In the genomic region with DNA sequence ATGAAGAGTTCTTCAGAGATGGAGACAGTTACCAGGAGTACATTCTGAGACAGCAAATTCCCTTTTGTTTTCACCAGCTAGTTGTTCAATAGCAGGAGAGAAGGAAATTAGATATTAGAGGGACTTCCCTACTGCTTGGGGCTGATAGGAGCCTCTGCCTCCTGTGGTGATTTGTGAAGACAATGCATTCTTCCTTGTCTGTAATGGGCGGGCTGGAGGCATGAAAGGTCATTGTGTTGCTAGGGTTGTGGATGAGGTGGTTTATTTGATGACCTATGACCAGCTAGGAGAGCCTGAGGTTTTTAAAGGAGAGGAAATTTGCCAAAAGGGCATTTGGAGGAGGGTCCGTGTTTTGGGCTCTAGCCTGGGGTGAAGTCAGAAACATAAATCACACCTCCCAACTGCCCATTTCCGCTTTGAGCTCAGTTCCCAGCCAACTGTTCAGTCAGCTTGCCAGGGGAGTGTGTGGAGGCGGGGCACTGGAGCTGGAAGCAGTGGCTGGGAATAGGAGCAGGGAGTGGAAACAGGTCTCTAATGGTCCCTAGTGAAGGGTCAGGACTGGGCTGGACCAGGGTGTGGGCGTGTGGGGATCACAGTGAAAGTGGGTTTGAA, we compare ENCODE assay signal across 9 mouse cellular contexts. TPM values are rescaled to one million over a fixed set of nuclear protein-coding genes. Genes with fewer than 3 reads are reported as not detected.
A peak's percentile ranks its signal among the peaks of the same experiment; 100 is the strongest.
DNase-seq lines count a peak whose midpoint lies in the region; ATAC-seq and TF ChIP-seq lines count a peak whose summit lies in the region.
"Had no signal": no experiment of that assay in that cellular context is flagged by ENCODE, and none has a peak within 500 bp of the region (broad histone marks: within the 10 kb centered on the region; RNA-seq: fewer than 3 reads in every experiment).

No protein-coding gene starts in this region.

- 27% methylated on average over 5 of the region's 5 CpGs for WGBS in embryonic facial prominence, embryonic 14.5 days
- WGBS in liver, embryonic 14.5 days (ENCODE audit: insufficient replicate concordance): 17% methylated on average over 5 of the region's 5 CpGs

- H3K27me3 ChIP-seq in embryonic facial prominence, embryonic 14.5 days (replicated peaks; ENCODE audit: control insufficient read depth, insufficient read depth, low read length): no peaks in the 10 kb centered on the region
- H3K27me3 ChIP-seq in liver, embryonic 14.5 days (ENCODE audit: control insufficient read depth, insufficient read depth, low read length): no peaks in the 10 kb centered on the region

- 0 out of 2 replicates have a peak overlapping the region, but pooled peaks have one; percentile 12 for H3K27ac ChIP-seq in embryonic facial prominence, embryonic 14.5 days (replicated peaks; ENCODE audit: low read depth, low read length)
- H3K27ac ChIP-seq in liver, embryonic 14.5 days: no peak overlapping the region
- H3K27ac ChIP-seq in layer of hippocampus, adult 2 months: no peak overlapping the region

- no peak for TF ChIP-seq CTCF in liver, embryonic 14.5 days (IDR thresholded peaks at IDR 0.05; ENCODE audit: low read depth)
- TF ChIP-seq CTCF in layer of hippocampus, adult 2 months (conservative IDR thresholded peaks at IDR 0.05): no peak

- peak; percentile 81 for DNase-seq in ZHBTc4 (ENCODE audit: low read depth, low spot score)
- peak; percentile 37 for DNase-seq in embryonic facial prominence, embryonic 14.5 days (ENCODE audit: low spot score)
- peak; percentile 69 for DNase-seq in heart, postnatal 25 days (ENCODE audit: low spot score)
- DNase-seq in liver, embryonic 14.5 days (ENCODE audit: low read depth in 3 of 3, low spot score in 3 of 3): no peak
- DNase-seq in neural tube, embryonic 10.5 days (ENCODE audit: extremely low spot score, low spot score): no peak
- no peak for DNase-seq in layer of hippocampus, adult 2 months (ENCODE audit: low spot score in 2 of 2)

- peaks cover 11% of the 10 kb centered on the region; the same call in 1 of the 2 replicates for H3K4me1 ChIP-seq in embryonic facial prominence, embryonic 14.5 days (ENCODE audit: control insufficient read depth, insufficient read depth, low read length)
- H3K4me1 ChIP-seq in liver, embryonic 14.5 days (replicated peaks; ENCODE audit: control insufficient read depth in 2 of 2, insufficient read depth in 2 of 2, low read length in 1 of 2): 0 out of 4 replicates have a peak, but pooled peaks cover 0 to 2% of the 10 kb centered on the region in 2 experiments

- no peak overlapping the region for H3K9ac ChIP-seq in embryonic facial prominence, embryonic 14.5 days (ENCODE audit: low read depth, low read length)
- H3K9ac ChIP-seq in liver, embryonic 14.5 days (replicated peaks): no peak overlapping the region

- H3K36me3 ChIP-seq in embryonic facial prominence, embryonic 14.5 days (ENCODE audit: control insufficient read depth, insufficient read depth, low read length): no peaks in the 10 kb centered on the region
- no peaks in the 10 kb centered on the region for H3K36me3 ChIP-seq in liver, embryonic 14.5 days (replicated peaks; ENCODE audit: control insufficient read depth, insufficient read depth, low read depth)

- intact Hi-C loops in heart, postnatal 25 days (cut with DNase I): no loop called here

- TF ChIP-seq EP300 in liver, embryonic 14.5 days (IDR thresholded peaks at IDR 0.05; ENCODE audit: low read depth): no peak

- no peaks in the 10 kb centered on the region for H3K9me3 ChIP-seq in embryonic facial prominence, embryonic 14.5 days (ENCODE audit: control insufficient read depth, low read length)
- H3K9me3 ChIP-seq in liver, embryonic 14.5 days (ENCODE audit: control insufficient read depth, low read length): no peaks in the 10 kb centered on the region

- ATAC-seq in embryonic facial prominence, embryonic 14.5 days (ENCODE audit: low read depth): no peak
- ATAC-seq in liver, embryonic 14.5 days (ENCODE audit: insufficient read depth): peak; percentile 31; the same call in 1 of the 2 replicates
- no peak; the same call in 1 of the 2 replicates for ATAC-seq in megakaryocyte progenitor cell, adult 5-6 weeks (replicated peaks; ENCODE audit: poor library complexity)
- ATAC-seq in inflammation-experienced regulatory T-cells, adult 6 months: no peak

- no peak overlapping the region for H3K4me2 ChIP-seq in embryonic facial prominence, embryonic 14.5 days (ENCODE audit: low read depth, low read length)
- no peak overlapping the region for H3K4me2 ChIP-seq in liver, embryonic 14.5 days (ENCODE audit: low read depth)

- no peak overlapping the region for H3K4me3 ChIP-seq in embryonic facial prominence, embryonic 14.5 days (ENCODE audit: low read depth, low read length)
- H3K4me3 ChIP-seq in liver, embryonic 14.5 days (ENCODE audit: insufficient read depth in 1 of 2, low read depth in 2 of 2, low read length in 2 of 2): no peak overlapping the region
- H3K4me3 ChIP-seq in layer of hippocampus, adult 2 months: no peak overlapping the region

RNA-seq across cellular contexts. Expression of a gene that starts 16.3 kb away (rescaled TPM):
- 63.4 TPM in 2 replicates for polyA plus RNA-seq in embryonic facial prominence, embryonic 14.5 days (2014; fragmentation: Nextera tagmentation; extraction: Ambion mirVana)
- total RNA-seq in heart, postnatal 25 days (2021): 10 to 100 TPM; 48.1 to 48.2 TPM
- 8.4 and 9.3 TPM in 2 replicates for polyA plus RNA-seq in liver, embryonic 14.5 days (2012; rRNA removed)
- polyA plus RNA-seq in liver, embryonic 14.5 days (2014; fragmentation: Nextera tagmentation; extraction: Ambion mirVana): 9.9 and 12.5 TPM in 2 replicates
- total RNA-seq in megakaryocyte progenitor cell, adult 5-6 weeks (2015): 16.4 and 17.3 TPM in 2 replicates
- 8.4 and 10.5 TPM in 2 replicates for total RNA-seq in megakaryocyte progenitor cell, adult 5-6 weeks (2017)
- total RNA-seq in layer of hippocampus, adult 2 months (2021): 1 to 10 TPM; 1.2 to 2.1 TPM
- polyA plus RNA-seq in inflammation-experienced regulatory T-cells, adult 6 months (2017; shearing (Covaris generic)): 1 to 10 TPM in 2 of 3 experiments, under 1 TPM in 1; 0.74 to 1.8 (median 1.5) TPM

RNA-seq across cellular contexts. Expression of a gene that starts 43.0 kb away (rescaled TPM):
- polyA plus RNA-seq in embryonic facial prominence, embryonic 14.5 days (2014; fragmentation: Nextera tagmentation; extraction: Ambion mirVana): 18.4 and 19.0 TPM in 2 replicates
- 10 to 100 TPM; 12.5 to 13.7 TPM for total RNA-seq in heart, postnatal 25 days (2021)
- polyA plus RNA-seq in liver, embryonic 14.5 days (2012; rRNA removed): 4.9 and 5.6 TPM in 2 replicates
- 4.7 and 6.2 TPM in 2 replicates for polyA plus RNA-seq in liver, embryonic 14.5 days (2014; fragmentation: Nextera tagmentation; extraction: Ambion mirVana)
- total RNA-seq in megakaryocyte progenitor cell, adult 5-6 weeks (2015): 11.5 and 12.4 TPM in 2 replicates
- 2.0 and 3.2 TPM in 2 replicates for total RNA-seq in megakaryocyte progenitor cell, adult 5-6 weeks (2017)
- 10 to 100 TPM; 40.8 to 42.2 TPM for total RNA-seq in layer of hippocampus, adult 2 months (2021)
- not detected for polyA plus RNA-seq in inflammation-experienced regulatory T-cells, adult 6 months (2017; shearing (Covaris generic))

RNA-seq across cellular contexts. Expression of a gene that starts 47.4 kb away (rescaled TPM):
- not detected in 2 replicates for polyA plus RNA-seq in embryonic facial prominence, embryonic 14.5 days (2014; fragmentation: Nextera tagmentation; extraction: Ambion mirVana)
- total RNA-seq in heart, postnatal 25 days (2021): not detected
- polyA plus RNA-seq in liver, embryonic 14.5 days (2012; rRNA removed): not detected in 2 replicates
- polyA plus RNA-seq in liver, embryonic 14.5 days (2014; fragmentation: Nextera tagmentation; extraction: Ambion mirVana): not detected in 2 replicates
- not detected in 2 replicates for total RNA-seq in megakaryocyte progenitor cell, adult 5-6 weeks (2015)
- 0.27 TPM in 1 of 2 replicates, not detected in the other for total RNA-seq in megakaryocyte progenitor cell, adult 5-6 weeks (2017)
- total RNA-seq in layer of hippocampus, adult 2 months (2021): not detected
- polyA plus RNA-seq in inflammation-experienced regulatory T-cells, adult 6 months (2017; shearing (Covaris generic)): under 1 TPM in 1 of 3 experiments, not detected in 2; 0.62 TPM
- total RNA-seq: left cerebral cortex, postnatal 10 days had no signal

Comparison
In these comparisons a context has a peak if more than half of its experiments do, and no peak if none do; other contexts are left out.
1. DNase-seq: peak in ZHBTc4 (single experiment), embryonic facial prominence, embryonic 14.5 days (single experiment) and heart, postnatal 25 days (single experiment); none in liver, embryonic 14.5 days (0 of 3), neural tube, embryonic 10.5 days (single experiment) and layer of hippocampus, adult 2 months (0 of 2).